Mouse (Mus musculus): Measurements from ENCODE around the gene Palm.

The Palm gene

DNA sequence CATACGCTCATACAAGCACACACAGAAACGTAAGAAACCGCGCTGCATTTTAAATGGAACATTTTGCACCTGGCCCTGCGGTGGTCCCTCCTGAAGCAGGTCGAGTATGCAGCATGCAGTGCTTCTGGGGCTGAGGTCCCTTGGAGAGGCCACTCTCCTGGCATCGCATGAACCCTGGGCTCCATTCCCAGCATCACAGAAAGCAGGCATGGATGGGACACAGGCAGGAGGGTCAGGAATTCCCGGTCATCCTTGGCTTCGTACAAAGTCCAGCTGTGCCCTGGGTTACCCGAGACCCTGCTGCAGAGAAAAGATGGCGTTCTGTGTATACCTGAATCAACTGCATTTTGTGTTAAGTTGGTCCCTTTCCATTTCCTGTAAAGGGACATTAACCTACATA, 7.1 kb downstream of the Palm start:
- no peak for DNase-seq

DNA sequence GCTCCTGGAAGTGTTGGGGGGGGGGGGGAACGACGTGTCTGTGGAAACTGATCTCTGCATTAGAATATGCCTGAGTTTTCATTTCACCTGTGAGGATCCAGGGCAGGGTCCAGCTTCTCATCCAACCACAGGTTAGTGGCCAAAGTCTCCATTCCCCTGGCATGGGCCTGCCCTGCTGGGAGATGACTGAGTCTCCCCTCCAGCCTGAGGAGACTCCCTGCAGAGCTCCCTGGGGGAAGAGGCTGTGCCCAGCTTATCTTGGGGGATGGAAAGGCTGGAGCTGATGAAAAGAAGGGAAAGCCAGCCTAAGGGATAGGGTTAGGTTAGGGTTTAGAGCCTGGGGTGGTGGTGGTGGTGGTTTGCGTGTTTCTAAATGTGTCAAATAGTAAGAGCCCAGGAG, 8.5 kb downstream of the Palm start:
- no peak for DNase-seq

DNA sequence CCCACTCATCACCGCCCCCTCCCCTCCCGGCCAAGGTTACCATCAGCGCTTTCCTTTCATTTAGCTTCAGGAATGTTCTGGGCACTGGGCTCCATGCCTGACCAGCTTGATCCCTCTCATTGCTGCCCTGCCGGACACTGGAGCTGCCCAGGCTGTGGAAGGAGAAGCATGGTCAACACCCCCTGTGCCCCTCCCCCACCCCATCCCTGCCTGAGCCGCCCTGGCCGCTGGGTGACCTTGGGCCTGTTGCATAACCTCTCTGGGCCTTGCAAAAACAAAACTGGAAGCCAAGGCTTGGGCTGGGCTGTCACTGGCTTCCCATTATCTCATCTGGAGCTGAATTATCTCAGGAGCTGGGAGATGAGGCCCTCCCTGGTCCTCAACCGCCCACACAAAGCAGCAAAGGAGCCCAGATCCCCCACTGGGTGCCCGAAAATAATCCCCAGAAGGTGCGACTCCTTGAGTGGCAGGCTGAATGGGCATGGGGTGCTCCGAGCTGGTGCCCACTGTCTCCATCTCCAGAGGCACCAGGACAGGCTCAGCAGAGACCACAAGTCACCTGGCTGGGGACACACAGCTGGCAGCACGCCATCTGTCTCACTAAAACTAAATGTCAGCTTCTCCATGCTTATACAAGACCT, 9.1 kb downstream of the Palm start:
- DNase-seq, result no peak

DNA sequence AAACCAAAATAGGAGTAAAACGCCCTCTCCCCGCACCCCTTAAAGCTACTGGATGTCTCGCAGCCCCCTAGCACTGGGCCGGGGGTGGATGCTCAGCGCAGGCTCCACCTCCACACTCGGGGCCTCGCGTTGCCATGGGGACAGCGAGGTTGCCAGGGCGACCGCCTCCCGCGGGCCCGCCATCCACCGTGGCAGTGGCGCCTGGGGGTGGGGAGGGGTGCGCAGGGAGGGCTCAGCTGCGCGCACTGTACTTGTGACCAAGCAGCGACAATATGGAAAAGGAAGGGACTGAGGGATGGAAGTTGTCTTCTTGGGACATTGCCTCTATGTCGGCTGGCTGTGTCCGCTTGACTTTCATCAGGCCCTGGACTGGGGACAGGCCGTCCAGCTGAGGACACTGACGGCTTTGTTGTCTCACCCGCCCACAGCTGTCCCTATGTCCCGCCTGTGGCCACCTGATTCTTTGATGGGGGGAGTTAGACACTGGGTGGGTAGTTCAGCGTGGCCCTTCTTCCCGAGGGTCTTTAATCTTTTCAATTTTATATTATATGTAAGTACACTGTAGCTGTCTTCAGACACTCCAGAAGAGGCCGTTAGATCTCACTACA, 10.4 kb downstream of the Palm start:
- DNase-seq, result peak; percentile 87

DNA sequence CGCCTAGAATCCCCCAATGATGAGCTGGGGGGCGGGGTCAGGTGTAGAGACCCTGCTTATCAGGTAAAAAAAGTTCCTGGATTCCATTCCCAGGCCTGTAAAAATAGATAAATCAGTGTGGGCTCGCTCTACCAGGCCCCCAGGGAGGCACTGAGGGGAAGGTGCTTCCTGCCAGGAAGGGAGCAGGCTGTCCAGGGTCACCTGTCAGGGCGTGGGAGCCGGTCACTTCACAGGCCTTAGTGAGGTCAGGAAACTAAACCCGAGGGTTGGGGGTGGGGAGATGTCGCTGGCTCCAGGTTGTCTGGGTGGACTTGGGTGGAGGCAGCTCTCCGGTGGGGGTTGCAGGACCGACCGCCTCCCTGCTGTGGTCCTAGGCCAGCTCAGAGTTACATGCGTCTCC, 12.3 kb downstream of the Palm start:
- no peak for DNase-seq

DNA sequence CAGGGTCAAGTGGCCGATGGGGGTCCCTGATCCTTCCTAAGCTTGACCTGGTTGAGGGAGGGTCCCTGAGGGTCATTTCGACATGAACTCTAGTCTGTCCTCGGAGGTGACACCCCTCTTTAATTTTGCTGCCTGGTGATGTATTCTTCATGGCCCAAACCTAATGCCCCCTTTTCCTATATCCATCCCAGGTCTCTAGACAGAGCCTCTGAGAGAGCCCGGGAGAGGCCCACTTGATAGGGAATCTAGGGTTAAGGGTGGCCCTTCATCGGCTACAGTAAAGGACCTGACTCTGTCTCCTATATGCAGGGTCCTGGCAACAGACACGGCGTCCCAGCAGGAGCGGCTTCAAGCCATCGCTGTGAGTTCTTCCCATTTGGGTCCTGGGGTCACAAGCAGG, 13.0 kb downstream of the Palm start:
- no peak for DNase-seq

DNA sequence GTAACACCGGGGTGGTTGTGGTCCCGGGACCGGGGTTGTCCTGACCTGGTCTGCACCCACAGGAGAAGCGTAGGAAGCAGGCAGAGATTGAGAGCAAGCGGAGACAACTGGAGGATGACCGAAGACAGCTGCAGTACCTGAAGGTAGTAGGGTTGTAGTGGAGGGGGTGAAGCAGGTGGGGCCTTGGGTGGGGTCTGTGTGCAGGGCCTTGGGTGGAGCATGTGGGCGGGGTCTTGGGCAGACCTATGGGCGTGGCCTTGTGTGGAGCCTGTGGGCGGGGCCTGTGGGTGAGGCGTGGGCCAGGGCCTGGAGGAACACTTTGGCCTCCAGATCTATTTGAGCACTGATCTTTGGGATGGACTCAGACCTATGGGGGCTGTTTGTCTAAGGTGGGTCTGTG, 13.6 kb downstream of the Palm start:
- no peak for DNase-seq

DNA sequence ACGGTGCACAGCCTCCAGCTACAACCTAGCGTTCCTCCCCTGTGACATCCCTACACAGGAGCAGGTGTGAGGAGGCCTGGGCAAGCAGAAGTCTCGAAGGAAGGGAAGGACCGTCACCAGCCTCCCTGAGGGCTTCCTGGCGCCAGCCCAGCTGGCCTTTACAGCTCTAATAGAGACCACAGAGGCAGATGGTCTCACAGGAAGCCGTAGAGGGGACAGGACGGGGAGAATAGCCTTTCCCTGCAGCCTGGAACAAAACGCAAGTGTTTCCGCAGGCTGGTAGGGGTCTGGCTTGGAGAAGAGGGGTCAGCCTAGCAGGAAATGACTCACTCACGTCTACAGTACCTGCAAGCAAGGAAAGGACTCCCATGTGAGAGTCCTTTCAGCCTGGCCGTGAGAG, 14.5 kb downstream of the Palm start:
- no peak for DNase-seq

DNA sequence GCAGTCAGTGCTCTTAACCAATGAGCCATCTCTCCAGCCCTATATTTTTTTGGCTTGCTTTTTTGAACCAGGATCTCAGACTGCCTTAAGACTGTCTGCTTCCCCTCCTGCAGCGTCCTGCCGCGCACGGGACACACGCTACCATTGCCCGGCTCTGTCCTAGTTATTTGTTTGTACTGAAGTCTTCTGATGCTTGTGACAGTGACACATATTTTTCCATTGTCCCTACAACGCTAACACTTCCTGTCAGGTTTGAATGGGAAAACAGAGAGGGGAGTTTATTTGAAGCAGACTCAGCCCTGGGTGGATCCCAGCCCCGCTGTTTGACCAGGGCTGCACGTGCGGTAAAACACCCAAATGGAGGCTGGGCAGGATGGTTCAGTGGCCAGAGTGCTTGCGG, 15.4 kb downstream of the Palm start:
- no peak for DNase-seq

DNA sequence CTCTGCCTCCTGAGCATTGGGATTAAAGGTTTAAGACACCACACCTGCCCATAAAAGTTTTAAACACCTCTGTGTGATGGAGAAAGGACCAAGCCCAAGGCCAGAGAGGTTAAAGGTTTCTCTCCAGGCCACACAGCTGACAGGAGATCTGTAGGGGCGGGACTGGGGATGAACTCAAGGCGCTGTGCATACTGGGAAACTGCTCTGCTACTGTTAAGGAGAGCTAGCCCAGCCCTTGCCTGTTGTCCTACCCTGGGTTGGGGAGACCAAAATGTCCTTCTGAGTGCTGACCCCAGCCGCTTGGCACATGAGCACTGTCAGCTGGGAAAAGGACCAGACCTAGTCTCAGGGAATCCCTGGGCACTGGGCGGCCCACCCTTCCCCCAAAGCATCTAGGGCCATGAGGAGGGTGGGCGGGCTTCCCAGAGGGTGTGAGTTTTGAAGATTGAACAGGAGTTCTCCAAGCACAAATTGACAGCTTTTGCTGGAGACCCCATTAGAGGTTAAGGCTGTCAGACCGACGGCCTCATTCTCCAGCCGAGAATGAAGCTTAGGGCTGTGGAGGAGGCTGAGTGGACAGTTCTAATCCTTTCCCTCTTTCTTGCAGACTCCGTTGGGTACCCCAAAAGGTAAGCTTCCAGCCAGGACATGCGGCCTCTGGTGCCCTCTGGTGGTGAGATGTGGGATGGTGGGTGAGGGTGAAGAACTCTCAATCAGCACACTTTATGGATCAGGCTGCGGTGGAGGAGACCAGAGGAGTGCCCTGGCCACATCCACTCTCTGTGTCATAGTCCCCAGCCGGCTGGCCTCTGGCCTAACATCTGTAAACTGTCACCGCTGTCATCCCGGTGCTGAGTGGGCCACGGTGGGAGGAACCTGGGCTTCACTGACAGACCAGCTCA, 18.6 kb downstream of the Palm start:
- DNase-seq, result peak; percentile 93

DNA sequence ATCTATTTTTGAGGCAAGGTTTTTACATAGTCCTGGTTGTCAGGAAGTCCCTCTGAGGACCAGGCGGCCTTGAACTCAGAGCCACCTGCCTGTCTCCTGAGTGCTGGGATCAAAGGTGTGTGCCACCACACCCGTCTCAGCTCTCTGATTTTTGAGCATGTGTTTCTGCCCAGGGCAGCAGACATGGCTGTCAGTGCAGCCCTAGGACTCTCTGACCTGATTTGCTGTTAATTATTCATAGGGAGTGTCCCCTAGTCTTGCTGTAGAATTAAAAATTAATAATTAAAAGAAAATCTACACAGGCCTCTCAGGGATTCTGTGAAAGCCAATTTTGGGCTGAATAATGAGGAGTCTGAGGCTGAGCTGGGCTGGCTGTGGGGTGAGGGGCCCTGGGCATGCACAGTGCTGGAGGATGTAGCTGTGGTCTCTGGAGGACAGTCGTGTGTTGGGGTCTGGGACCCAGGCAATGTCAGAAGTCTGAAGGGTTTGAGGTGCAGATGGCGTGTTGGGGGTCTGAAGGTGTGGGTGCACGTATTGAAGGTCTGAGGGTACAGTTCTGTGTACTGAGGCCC, 21.0 kb downstream of the Palm start:
- no peak for DNase-seq

DNA sequence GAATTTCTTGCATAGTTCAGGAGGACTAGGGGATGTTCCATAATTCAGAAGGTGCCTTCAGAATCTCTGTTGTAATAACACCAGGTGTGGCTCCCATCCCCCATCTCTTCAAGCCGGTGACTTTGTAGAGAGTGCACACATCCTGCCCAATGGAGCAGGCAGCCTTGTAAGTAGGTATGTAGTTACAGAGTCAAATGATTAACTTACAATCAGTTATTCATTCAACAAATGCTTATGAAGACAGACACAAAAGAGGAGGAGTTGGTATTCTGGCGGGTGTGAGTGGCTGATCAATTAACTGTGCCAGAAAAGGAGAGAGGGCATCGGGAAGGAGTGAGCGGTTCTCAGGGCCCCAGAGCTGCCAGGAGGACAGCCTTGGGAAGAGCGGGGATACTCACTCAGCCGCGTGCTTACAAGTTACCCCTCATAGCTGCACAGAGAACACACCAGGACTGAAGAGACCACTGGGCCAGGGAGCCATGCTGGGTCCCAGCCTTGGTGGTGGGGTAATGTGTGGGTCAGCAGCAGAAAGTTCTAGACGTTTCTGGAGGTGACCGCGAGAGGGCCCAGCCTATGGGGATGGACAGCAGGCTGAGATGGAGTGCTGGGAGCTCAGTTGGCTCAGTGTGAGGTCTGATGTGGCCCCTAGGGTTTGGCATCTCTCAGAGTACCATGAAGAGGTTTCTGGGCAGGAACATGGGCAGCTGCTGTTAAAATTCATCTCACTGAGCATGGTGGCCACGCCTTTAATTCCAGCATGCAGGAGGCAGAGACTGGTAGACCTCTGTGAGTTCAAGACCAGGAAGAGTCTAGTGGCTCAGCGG, 22.5 kb downstream of the Palm start:
- no peak for DNase-seq

DNA sequence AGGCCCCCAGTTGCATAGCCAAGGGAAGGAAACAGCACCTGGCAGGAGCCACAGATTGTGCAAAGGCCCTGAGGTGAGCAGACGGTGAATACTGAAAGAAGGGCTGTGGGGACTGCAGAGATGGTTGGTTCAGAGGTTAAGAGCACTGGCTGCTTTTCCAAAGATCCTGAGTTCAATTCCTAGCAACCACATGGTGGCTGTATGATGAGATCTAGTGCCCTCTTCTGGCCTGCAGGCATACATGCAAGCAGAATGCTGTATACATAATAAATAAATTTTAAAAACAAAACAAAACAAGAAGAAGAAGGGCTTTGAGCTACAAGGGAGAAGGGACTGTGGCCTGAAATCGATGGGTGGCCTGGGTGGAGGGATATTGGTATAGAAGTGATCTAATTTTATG, 23.7 kb downstream of the Palm start:
- no peak for DNase-seq

DNA sequence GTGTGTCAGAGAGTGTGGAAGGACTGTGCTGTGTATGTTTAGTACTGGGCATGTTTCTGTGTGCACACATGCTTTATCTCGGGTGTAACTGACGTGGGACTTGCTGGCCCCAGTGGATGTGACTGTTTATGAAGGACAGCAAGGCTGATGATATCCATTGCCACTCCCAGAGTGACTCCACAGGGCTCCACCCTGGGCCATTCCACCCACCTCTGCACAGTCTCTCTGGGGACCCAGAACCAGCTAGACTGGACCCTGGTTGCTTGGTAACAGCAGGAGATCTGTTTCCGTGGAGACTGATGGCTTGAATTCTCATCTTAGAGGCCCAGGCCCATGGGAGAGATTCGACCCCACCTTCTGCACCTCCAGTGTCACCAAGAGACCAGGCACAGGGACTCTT, 24.9 kb downstream of the Palm start:
- no peak for DNase-seq

DNA sequence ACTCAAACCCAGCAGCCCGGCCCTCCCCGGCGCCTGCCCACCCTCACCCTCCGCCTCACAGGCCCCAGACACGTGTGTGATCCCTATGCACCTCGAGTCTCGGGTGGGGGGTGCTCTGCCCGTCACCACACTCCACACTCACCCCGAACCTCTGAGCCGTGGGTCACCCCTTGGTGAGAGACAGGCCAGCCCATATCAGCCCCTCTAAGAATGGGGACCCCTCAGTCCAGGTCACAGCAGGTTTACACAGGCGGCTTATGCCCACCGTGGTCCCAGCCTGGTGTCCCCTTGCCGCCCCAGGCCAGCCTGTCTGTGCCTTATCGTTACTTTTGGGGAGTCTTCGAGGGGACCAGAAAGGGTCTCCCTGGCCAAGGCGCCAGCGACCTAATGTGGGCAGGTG, 26.2 kb downstream of the Palm start:
- DNase-seq, result no peak

DNA sequence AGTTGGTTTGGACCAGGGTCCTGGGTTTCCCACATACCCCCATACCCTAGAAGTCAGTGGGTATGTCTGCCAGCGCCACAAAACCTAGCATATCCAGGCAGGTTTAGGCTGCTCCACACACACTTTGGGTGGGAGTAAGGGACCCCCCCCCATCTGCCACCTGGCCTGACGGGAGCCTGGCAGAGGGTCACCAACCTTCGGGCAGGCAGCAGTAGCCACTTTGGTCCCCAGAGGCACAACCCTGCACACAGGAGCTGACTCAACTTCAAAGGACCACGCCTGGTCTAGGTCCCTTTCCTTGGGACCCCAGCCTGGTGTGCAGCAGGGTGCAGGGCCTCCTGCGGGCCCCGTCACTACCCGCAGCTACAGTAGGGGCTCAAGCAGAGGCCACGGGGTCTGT, 26.9 kb downstream of the Palm start:
- no peak for DNase-seq

DNA sequence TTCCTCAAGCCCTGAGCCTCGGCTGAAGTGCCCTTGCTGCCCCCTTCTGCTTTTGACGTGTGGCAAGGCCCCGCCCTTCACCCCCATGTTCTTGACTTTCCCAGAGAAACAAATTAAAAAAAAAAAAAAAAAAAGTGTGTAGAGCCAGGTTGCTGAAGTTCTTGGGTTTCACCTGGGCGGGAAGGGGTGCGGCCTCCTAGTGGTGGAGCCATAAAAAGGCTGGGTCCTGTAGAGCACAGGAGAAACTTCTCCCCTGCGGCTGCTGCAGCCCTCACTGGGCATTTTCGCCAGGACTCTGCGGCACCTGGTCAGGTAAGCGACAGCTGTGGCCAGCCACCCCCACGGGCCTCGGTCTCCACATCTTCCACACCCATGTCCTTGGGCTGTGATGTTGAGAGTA, 27.4 kb downstream of the Palm start, which contains the start of gene Misp:
Misp (plus strand) TSS at position 208 of the 400 bp plus-strand sequence.
- DNase-seq, result no peak

DNA sequence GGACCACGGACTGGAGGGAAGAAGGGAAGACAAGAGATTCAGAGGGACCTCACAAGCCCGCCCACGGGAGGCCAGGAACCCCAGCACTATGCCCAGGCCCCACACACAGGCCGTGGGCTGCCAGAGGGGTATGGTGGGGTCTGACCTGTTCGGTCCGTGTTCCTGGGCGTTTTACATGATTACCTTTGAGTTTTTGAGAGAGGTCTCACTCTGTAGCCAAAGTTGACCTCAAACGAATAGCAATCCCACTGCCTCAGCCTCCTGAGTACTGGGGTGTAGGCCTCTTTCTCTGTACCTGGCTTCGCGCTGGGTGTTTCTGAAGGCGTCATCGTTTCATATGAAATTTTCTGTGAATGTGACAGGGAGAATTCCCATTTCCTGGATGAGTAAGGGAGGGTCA, 28.4 kb downstream of the Palm start:
- no peak for DNase-seq

DNA sequence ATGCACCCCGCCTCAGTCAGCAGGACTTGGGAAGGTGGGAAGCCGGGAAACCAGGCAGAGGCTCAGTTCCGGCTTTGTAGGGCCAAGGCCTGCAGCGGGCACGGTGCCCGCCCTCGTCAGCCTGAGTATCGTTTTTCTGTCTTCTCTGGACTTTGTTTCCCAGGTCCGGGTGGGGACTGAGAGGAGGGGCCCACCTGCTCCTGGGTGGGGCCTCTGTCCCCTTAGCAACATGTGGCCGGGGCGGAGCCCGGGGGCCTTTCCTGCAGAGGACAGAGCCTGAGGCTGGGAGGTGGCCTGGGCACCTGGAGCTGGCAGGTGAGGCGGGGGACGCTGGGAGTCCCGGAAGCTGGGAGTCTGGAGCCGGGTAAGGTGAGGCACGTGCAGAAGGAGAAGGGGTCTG, 29.0 kb downstream of the Palm start:
- DNase-seq, result no peak

DNA sequence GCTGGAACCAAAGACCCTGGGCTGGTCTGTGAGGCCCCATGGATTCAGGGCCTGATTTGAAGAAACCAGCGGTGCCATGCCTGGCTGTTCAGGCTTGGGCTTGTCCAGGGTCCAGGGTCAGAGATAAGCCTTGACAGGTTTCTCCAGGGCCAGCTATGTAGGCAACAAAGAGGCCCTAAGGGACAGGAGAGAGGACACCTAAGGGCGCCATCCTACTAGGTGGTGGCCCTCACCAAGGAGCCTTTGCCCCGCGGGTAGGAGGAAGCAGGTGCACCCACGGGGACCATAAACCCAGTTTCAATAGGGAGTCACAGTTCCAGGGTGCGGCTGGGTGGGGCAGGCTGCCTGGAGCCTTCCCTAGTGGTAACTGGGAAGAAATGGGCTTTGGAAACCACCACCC, 29.6 kb downstream of the Palm start:
- DNase-seq, result no peak

DNA sequence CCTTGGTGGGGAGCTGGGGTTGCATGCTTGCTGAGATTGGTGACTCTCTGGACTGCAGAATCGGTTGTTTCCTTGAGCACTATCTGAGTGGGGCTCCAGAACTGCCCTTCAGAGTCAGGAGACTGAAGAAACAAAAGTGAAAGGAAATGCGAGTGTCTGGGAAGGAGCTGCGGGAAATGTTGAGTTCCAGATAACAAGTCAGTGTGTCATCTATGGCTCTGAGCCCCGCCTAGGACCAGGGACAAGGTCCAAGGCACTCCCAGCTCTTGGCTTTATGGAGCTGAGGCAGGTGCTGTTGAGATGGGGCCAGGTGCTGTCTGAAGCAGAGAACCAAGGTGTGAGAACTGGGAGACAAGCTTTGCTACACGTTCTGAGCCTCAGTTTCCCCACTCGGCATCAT, 31.0 kb downstream of the Palm start:
- no peak for DNase-seq

DNA sequence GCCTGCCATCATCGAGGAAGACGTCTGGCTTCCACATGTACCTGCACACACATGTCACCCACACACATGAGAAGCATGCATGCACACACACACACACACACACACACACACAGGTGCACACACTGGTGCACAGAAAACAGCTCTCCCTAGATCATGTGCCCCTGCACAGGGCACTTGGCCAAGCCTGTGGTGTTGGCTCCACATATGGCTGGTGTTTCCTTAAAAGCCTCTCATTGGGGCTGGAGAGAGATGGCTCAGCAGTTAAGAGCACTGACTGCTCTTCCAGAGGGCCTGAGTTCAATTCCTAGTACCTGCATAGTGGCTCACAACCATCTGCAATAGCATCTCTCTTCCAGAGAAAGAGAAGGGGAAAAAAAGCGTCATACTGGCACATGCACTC, 38.2 kb downstream of the Palm start:
- no peak for DNase-seq

All from right cerebral cortex, postnatal 4 days (tissue).